Mouse (Mus musculus): Measurements from ENCODE around the gene Cnp. TPM values are rescaled to one million over a fixed set of nuclear protein-coding genes. Genes with fewer than 3 reads are reported as not detected.

Gene Cnp
- polyA plus RNA-seq, 1 experiment from 2014 or later = 41.1 TPM

DNA sequence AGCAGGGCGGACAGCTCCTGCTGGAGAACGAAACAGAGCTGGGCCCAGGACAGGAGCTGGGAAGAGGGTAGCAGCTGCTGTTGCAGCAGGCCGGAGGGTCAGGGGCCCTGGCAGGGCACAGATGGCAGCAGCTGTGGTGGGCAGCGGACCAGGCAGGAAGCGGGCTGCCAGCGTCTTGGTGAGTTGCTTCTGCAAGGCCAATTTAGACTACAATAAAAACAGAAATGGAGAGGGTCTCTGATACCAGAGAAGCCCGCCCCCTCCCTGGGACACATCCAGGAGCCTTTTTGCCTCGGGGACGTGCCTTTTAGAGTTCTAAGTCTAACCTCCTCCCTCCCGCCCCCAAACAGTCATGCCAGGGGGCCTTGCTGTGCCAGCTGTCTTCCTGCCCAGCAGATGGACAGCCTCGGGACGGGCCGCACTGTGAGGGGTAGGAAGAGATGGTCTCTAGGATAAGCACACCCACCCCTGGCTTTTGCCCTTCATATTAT is 54.2 kb downstream of the Cnp start:
- peaks cover 11% of the 10 kb centered on the region for H3K36me3 ChIP-seq (ENCODE audit: control insufficient read depth, insufficient read depth, low read length)
- peaks cover 15% of the 10 kb centered on the region for H3K4me1 ChIP-seq (ENCODE audit: control insufficient read depth, insufficient read depth, low read length)
- no peak overlapping the region for H3K9ac ChIP-seq (replicated peaks; ENCODE audit: low read depth, low read length)
- no peak overlapping the region for H3K4me3 ChIP-seq (ENCODE audit: low read depth, low read length)
- 23% methylated on average over 13 of the region's 13 CpGs for WGBS
- no peaks in the 10 kb centered on the region for H3K9me3 ChIP-seq (ENCODE audit: control insufficient read depth, low read length)
- ATAC-seq (ENCODE audit: low read depth) = no peak
- H3K27me3 ChIP-seq (ENCODE audit: control insufficient read depth, insufficient read depth, low read length) = no peaks in the 10 kb centered on the region
- no peak overlapping the region for H3K4me2 ChIP-seq (ENCODE audit: low read depth, low read length)
- H3K27ac ChIP-seq (ENCODE audit: low read depth, low read length) = no peak overlapping the region

- Histone ChIP-seq H3K9ac (replicated peaks; ENCODE audit: low read depth, low read length) (no peak overlapping the region), H3K9me3 (ENCODE audit: control insufficient read depth, low read length) (no peaks in the 10 kb centered on the region), H3K4me1 (ENCODE audit: control insufficient read depth, insufficient read depth, low read length) (no peaks in the 10 kb centered on the region), H3K4me3 (ENCODE audit: low read depth, low read length) (no peak overlapping the region), H3K27me3 (ENCODE audit: control insufficient read depth, insufficient read depth, low read length) (0 out of 2 replicates have a peak, but pooled peaks cover 1% of the 10 kb centered on the region), H3K36me3 (ENCODE audit: control insufficient read depth, insufficient read depth, low read length) (no peaks in the 10 kb centered on the region), H3K27ac (ENCODE audit: low read depth, low read length) (no peak overlapping the region), H3K4me2 (ENCODE audit: low read depth, low read length) (no peak overlapping the region)
- ATAC-seq (ENCODE audit: low read depth) = no peak
- WGBS = 67% methylated on average over 7 of the region's 7 CpGs
These were observed 59.8 kb downstream of the Cnp start for GRCm38 (mm10) chr11:100634530-100634929.

GRCm38 (mm10) chr11:100640159-100640906 is 65.6 kb downstream of the Cnp start:
- Histone ChIP-seq H3K4me1 (ENCODE audit: control insufficient read depth, insufficient read depth, low read length) (0 out of 2 replicates have a peak, but pooled peaks cover 6% of the 10 kb centered on the region), H3K36me3 (ENCODE audit: control insufficient read depth, insufficient read depth, low read length) (no peaks in the 10 kb centered on the region), H3K27me3 (ENCODE audit: control insufficient read depth, insufficient read depth, low read length) (0 out of 2 replicates have a peak, but pooled peaks cover 2% of the 10 kb centered on the region), H3K9ac (replicated peaks; ENCODE audit: low read depth, low read length) (peak overlapping the region; percentile 52), H3K4me3 (ENCODE audit: low read depth, low read length) (peak overlapping the region; percentile 38), H3K4me2 (ENCODE audit: low read depth, low read length) (peak overlapping the region; percentile 69), H3K27ac (ENCODE audit: low read depth, low read length) (no peak overlapping the region), H3K9me3 (ENCODE audit: control insufficient read depth, low read length) (no peaks in the 10 kb centered on the region)
- 7% methylated on average over 52 of the region's 52 CpGs for WGBS
- peak; percentile 38 for ATAC-seq (ENCODE audit: low read depth)

Other genes with a start within 250 kb of the Cnp start
- gene Gast, start 240.5 kb upstream of the Cnp start, polyA plus RNA-seq (2014; fragmentation: Nextera tagmentation; extraction: Ambion mirVana) = not detected in 2 replicates
- gene Hap1, start 218.8 kb upstream of the Cnp start, polyA plus RNA-seq (2014; fragmentation: Nextera tagmentation; extraction: Ambion mirVana) = 71.6 and 93.7 TPM in 2 replicates
- 43.0 and 58.9 TPM in 2 replicates for gene Jup, start 177.1 kb upstream of the Cnp start, polyA plus RNA-seq (2014; fragmentation: Nextera tagmentation; extraction: Ambion mirVana)
- 18.9 and 21.1 TPM in 2 replicates for gene P3h4, start 160.1 kb upstream of the Cnp start, polyA plus RNA-seq (2014; fragmentation: Nextera tagmentation; extraction: Ambion mirVana)
- 7.2 and 32.8 TPM in 2 replicates for gene Fkbp10, start 159.2 kb upstream of the Cnp start, polyA plus RNA-seq (2014; fragmentation: Nextera tagmentation; extraction: Ambion mirVana)
- 107 and 109 TPM in 2 replicates for gene Nt5c3b, start 133.1 kb upstream of the Cnp start, polyA plus RNA-seq (2014; fragmentation: Nextera tagmentation; extraction: Ambion mirVana)
- gene Klhl10, start 133.0 kb upstream of the Cnp start, polyA plus RNA-seq (2014; fragmentation: Nextera tagmentation; extraction: Ambion mirVana) = 0.68 and 1.1 TPM in 2 replicates
- gene Klhl11, start 102.2 kb upstream of the Cnp start, polyA plus RNA-seq (2014; fragmentation: Nextera tagmentation; extraction: Ambion mirVana) = 15.7 and 16.1 TPM in 2 replicates
- 191 and 250 TPM in 2 replicates for gene Acly, start 46.9 kb upstream of the Cnp start, polyA plus RNA-seq (2014; fragmentation: Nextera tagmentation; extraction: Ambion mirVana)
- gene Ttc25, start 29.3 kb upstream of the Cnp start, polyA plus RNA-seq (2014; fragmentation: Nextera tagmentation; extraction: Ambion mirVana) = 1.7 and 2.2 TPM in 2 replicates
- 108 and 110 TPM in 2 replicates for gene Nkiras2, start 44.3 kb downstream of the Cnp start, polyA plus RNA-seq (2014; fragmentation: Nextera tagmentation; extraction: Ambion mirVana)
- 109 and 112 TPM in 2 replicates for gene Dnajc7, start 45.3 kb downstream of the Cnp start, polyA plus RNA-seq (2014; fragmentation: Nextera tagmentation; extraction: Ambion mirVana)
- gene Zfp385c, start 117.6 kb downstream of the Cnp start, polyA plus RNA-seq (2014; fragmentation: Nextera tagmentation; extraction: Ambion mirVana) = 0.50 and 0.61 TPM in 2 replicates
- 2.7 and 2.8 TPM in 2 replicates for gene Dhx58, start 129.4 kb downstream of the Cnp start, polyA plus RNA-seq (2014; fragmentation: Nextera tagmentation; extraction: Ambion mirVana)
- 55.3 and 57.0 TPM in 2 replicates for gene Kat2a, start 137.6 kb downstream of the Cnp start, polyA plus RNA-seq (2014; fragmentation: Nextera tagmentation; extraction: Ambion mirVana)
- gene Hspb9, start 138.9 kb downstream of the Cnp start, polyA plus RNA-seq (2014; fragmentation: Nextera tagmentation; extraction: Ambion mirVana) = not detected in 2 replicates
- 59.7 and 82.7 TPM in 2 replicates for gene Rab5c, start 163.3 kb downstream of the Cnp start, polyA plus RNA-seq (2014; fragmentation: Nextera tagmentation; extraction: Ambion mirVana)
- 6.4 and 10.1 TPM in 2 replicates for gene Kcnh4, start 185.0 kb downstream of the Cnp start, polyA plus RNA-seq (2014; fragmentation: Nextera tagmentation; extraction: Ambion mirVana)
- 0.51 TPM in 1 of 2 replicates, not detected in the other for gene Hcrt, start 188.0 kb downstream of the Cnp start, polyA plus RNA-seq (2014; fragmentation: Nextera tagmentation; extraction: Ambion mirVana)
- gene Ghdc, start 196.1 kb downstream of the Cnp start, polyA plus RNA-seq (2014; fragmentation: Nextera tagmentation; extraction: Ambion mirVana) = 3.3 and 4.5 TPM in 2 replicates